Mouse (Mus musculus) stomach, embryonic 16.5 days (tissue): ENCODE data around the gene Ntrk2. TPM values are rescaled to one million over a fixed set of nuclear protein-coding genes. Genes with fewer than 3 reads are reported as not detected.
A peak's percentile ranks its signal among the peaks of the same experiment; 100 is the strongest.
"Not testable (repeated sequence)": the region's sequence is repeated elsewhere in the genome, so short reads cannot be mapped to it uniquely, and the experiment has no call there.

Experiments
- ATAC-seq: fragments of 200-750 bp; cut with Nextera tagmentation; 2 replicates; pipeline ENCODE4 v1.8.0; 2017; ENCODE audit warnings: moderate number of reproducible peaks, moderate TSS enrichment; ENCODE audit not compliant: insufficient read depth, low FRiP score
- H3K27ac ChIP-seq: fragments of 300-500 bp; sonication (generic); 2 replicates; pipeline ENCODE4 v1.5.1; 2014; ENCODE audit warnings: low read length
- H3K27me3 ChIP-seq: fragments of 300-500 bp; sonication (generic); 2 replicates; pipeline ENCODE4 v1.6.1; 2014; ENCODE audit warnings: low read length, control low read depth, mixed read lengths; ENCODE audit not compliant: control insufficient read depth, insufficient read depth
- H3K36me3 ChIP-seq: fragments of 300-500 bp; sonication (generic); 2 replicates; pipeline ENCODE4 v1.6.1; 2014; ENCODE audit warnings: low read length; ENCODE audit not compliant: control insufficient read depth, insufficient read depth
- H3K4me1 ChIP-seq: fragments of 300-500 bp; sonication (generic); 2 replicates; pipeline ENCODE4 v1.6.1; 2014; ENCODE audit warnings: low read length, control low read depth, mixed read lengths; ENCODE audit not compliant: control insufficient read depth, insufficient read depth
- H3K4me2 ChIP-seq: fragments of 300-500 bp; sonication (generic); 2 replicates; pipeline ENCODE4 v1.6.1; 2014; ENCODE audit warnings: low read depth, low read length, mixed read lengths
- H3K4me3 ChIP-seq: fragments of 300-500 bp; sonication (generic); replicated peaks from 2 replicates; pipeline ENCODE4 v1.5.1; 2014; ENCODE audit warnings: mild to moderate bottlenecking, low read length
- H3K9ac ChIP-seq: fragments of 300-500 bp; sonication (generic); 2 replicates; pipeline ENCODE4 v1.6.1; 2014; ENCODE audit warnings: low read length
- H3K9me3 ChIP-seq: fragments of 300-500 bp; sonication (generic); replicated peaks from 2 replicates; pipeline ENCODE4 v1.6.1; 2016; ENCODE audit warnings: low read length, control low read depth; ENCODE audit not compliant: control insufficient read depth
- WGBS: fragments of 180-500 bp; shearing (Covaris S2); extraction: QIAGEN DNeasy Blood & Tissue Kit; methylation state at CpG from one replicate; pipeline ENCODE4 v1.1.7; 2014; 5-methylcytosine and 5-hydroxymethylcytosine counted together
- polyA plus RNA-seq: library from polyadenylated mRNA; unstranded; fragments of >200 nt; fragmentation: Nextera tagmentation; extraction: Ambion mirVana; gene quantifications from 2 replicates; pipeline ENCODE4 v1.2.1, GENCODE M21; 2015

Gene Ntrk2
- polyA plus RNA-seq, 1 experiment from 2014 or later, result 8.0 TPM

GRCm38 (mm10) chr13:59054331-59054730, 248.0 kb downstream of the Ntrk2 start:
- H3K4me2 ChIP-seq, H3K36me3 ChIP-seq, H3K27me3 ChIP-seq, H3K27ac ChIP-seq, H3K4me1 ChIP-seq, H3K9ac ChIP-seq, H3K4me3 ChIP-seq, ATAC-seq, H3K9me3 ChIP-seq: not testable (repeated sequence)
- WGBS, result 68% methylated on average over 8 of the region's 8 CpGs

DNA sequence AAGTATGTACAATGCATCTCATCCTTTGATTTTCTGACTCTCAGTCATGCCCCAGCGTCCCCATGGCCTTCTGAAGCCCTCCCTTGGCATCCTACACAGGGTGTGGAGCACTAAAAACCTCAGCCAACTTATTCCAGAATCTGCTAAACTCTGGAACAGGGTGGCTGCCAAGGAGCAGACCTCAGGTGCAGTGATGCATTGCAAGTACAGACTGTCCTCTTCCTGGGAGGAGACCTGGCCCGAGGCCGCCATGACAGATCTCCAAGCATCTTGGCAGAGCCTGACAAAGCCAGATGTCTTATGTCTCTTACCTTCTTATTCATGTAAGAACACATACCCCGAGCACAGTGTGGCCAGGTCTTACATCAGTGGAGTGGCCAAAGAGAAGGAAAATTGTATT, 250.5 kb downstream of the Ntrk2 start:
- Histone ChIP-seq H3K4me2 (no peak overlapping the region), H3K9me3 (no peaks in the 10 kb centered on the region), H3K4me1 (no peaks in the 10 kb centered on the region), H3K27ac (no peak overlapping the region), H3K9ac (no peak overlapping the region), H3K36me3 (no peaks in the 10 kb centered on the region), H3K27me3 (no peaks in the 10 kb centered on the region), H3K4me3 (no peak overlapping the region)
- 77% methylated on average over 4 of the region's 4 CpGs for WGBS
- ATAC-seq, result no peak

- Histone ChIP-seq H3K9me3 (no peaks in the 10 kb centered on the region), H3K27me3 (no peaks in the 10 kb centered on the region), H3K4me3 (no peak overlapping the region), H3K9ac (no peak overlapping the region), H3K4me1 (no peaks in the 10 kb centered on the region), H3K27ac (no peak overlapping the region), H3K4me2 (no peak overlapping the region), H3K36me3 (no peaks in the 10 kb centered on the region)
- 69% methylated on average over 1 of the region's 1 CpGs for WGBS
- ATAC-seq, result no peak
Measured at GRCm38 (mm10) chr13:59057886-59058285, 251.5 kb downstream of the Ntrk2 start.

- H3K27ac ChIP-seq, result no peak overlapping the region
- WGBS, result 21% methylated on average over 7 of the region's 7 CpGs
- no peak overlapping the region for H3K4me3 ChIP-seq
- no peak for ATAC-seq
- H3K36me3 ChIP-seq, result no peaks in the 10 kb centered on the region
- H3K9ac ChIP-seq, result no peak overlapping the region
- H3K9me3 ChIP-seq, result no peaks in the 10 kb centered on the region
- H3K27me3 ChIP-seq, result no peaks in the 10 kb centered on the region
- no peak overlapping the region for H3K4me2 ChIP-seq
- no peaks in the 10 kb centered on the region for H3K4me1 ChIP-seq
Measured at GRCm38 (mm10) chr13:59059118-59059517, 252.7 kb downstream of the Ntrk2 start.

- no peaks in the 10 kb centered on the region for H3K4me1 ChIP-seq
- no peak overlapping the region for H3K9ac ChIP-seq
- no peaks in the 10 kb centered on the region for H3K27me3 ChIP-seq
- no peak overlapping the region for H3K4me2 ChIP-seq
- H3K36me3 ChIP-seq, result no peaks in the 10 kb centered on the region
- H3K27ac ChIP-seq, result no peak overlapping the region
- ATAC-seq, result no peak
- WGBS, result 81% methylated on average over 3 of the region's 3 CpGs
- no peaks in the 10 kb centered on the region for H3K9me3 ChIP-seq
- no peak overlapping the region for H3K4me3 ChIP-seq
Measured at GRCm38 (mm10) chr13:59065677-59066076, 259.3 kb downstream of the Ntrk2 start.

DNA sequence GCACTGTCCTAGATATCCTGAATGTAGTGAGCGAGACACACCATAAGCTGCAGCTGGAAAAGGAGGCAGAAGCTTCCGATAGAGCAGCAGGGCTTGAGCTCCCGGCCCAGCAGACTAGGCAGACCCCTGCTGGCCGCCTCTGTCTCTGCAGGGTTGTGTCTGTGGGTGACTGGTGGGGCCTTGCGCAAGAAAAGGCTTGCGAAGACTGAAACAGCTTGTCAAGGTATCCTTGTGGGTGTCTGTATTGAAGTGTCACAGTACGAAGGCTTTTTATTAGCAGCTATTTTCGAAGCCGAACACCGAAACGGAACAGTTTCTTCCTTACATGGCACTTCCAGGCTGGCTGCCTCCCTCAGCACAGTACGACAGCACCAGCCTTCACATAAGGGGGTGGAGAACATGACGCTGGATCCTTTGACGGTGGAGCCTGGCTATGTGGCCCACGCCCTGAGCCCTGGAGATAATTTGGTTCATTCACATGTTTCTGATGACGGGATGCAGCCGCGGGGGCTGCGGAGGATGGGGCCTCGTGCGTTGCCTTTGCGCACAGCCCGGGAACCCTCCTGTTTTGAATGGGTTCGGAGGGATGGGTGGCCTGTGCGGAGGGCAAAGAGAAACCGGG, 267.4 kb downstream of the Ntrk2 start:
- no peaks in the 10 kb centered on the region for H3K9me3 ChIP-seq
- WGBS, result 29% methylated on average over 26 of the region's 26 CpGs
- H3K4me1 ChIP-seq, result no peaks in the 10 kb centered on the region
- H3K4me3 ChIP-seq, result no peak overlapping the region; the same call in 1 of the 2 replicates
- peak overlapping the region; percentile 38 for H3K4me2 ChIP-seq
- H3K27ac ChIP-seq, result no peak overlapping the region
- H3K9ac ChIP-seq, result no peak overlapping the region
- no peaks in the 10 kb centered on the region for H3K36me3 ChIP-seq
- H3K27me3 ChIP-seq, result no peaks in the 10 kb centered on the region; the same call in 1 of the 2 replicates
- peak; percentile 77; the same call in 1 of the 2 replicates for ATAC-seq

DNA sequence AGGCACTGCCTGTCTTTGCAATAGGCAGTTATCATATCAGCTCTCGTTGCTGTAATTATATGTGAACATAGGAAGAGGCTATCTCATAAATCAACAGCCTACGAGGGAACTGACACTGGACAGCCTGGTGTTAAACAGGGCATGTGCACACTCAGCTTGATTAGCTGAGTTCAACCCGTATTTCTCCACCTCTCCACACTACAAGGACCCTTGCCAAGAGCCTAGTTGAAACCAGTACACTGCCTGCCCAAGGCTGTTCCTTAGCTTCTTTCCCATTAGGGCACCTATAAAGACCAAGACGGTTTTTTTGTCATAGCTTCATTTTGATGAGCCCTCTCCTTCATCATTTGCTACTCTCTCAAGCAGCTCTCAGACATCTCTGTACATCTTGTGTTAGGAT, 270.1 kb downstream of the Ntrk2 start:
- Histone ChIP-seq H3K27ac (no peak overlapping the region), H3K4me1 (no peaks in the 10 kb centered on the region), H3K4me3 (no peak overlapping the region), H3K4me2 (no peak overlapping the region), H3K9me3 (no peaks in the 10 kb centered on the region), H3K36me3 (no peaks in the 10 kb centered on the region), H3K27me3 (no peaks in the 10 kb centered on the region; the same call in 1 of the 2 replicates), H3K9ac (no peak overlapping the region)
- ATAC-seq, result no peak
- 43% methylated on average over 4 of the region's 4 CpGs for WGBS

- WGBS, result 57% methylated on average over 7 of the region's 7 CpGs
- H3K4me1 ChIP-seq, result no peaks in the 10 kb centered on the region
Measured at GRCm38 (mm10) chr13:59079761-59080461, 273.5 kb downstream of the Ntrk2 start.

DNA sequence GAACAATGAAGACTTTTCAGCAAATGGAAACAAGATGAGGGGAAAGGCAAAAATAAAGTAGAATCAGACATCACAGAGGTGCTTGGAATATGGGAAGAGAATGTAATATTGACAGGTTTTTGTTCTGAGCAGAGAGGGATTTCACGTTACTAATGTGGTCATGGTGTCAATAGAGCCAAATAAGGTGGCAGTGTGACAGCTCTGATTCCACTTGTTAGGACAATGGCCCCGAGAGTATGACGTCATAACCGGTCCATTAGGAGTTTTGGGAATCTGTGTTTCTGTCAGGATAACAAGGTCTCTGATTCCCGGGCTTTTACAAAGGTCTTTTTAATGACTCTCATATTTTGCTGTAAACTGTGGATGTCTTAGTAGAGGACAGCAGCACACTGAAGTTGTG, 274.1 kb downstream of the Ntrk2 start:
- no peak for ATAC-seq
- no peaks in the 10 kb centered on the region for H3K36me3 ChIP-seq
- no peak overlapping the region for H3K4me2 ChIP-seq
- H3K9ac ChIP-seq, result no peak overlapping the region
- 73% methylated on average over 5 of the region's 5 CpGs for WGBS
- no peaks in the 10 kb centered on the region for H3K4me1 ChIP-seq
- H3K9me3 ChIP-seq, result no peaks in the 10 kb centered on the region
- H3K27me3 ChIP-seq, result no peaks in the 10 kb centered on the region
- H3K27ac ChIP-seq, result no peak overlapping the region
- H3K4me3 ChIP-seq, result no peak overlapping the region

More at GRCm38 (mm10) chr13:59079761-59080461, 273.5 kb downstream of the Ntrk2 start:
- Histone ChIP-seq H3K9me3 (no peaks in the 10 kb centered on the region), H3K4me2 (no peak overlapping the region), H3K27me3 (no peaks in the 10 kb centered on the region), H3K4me3 (no peak overlapping the region), H3K36me3 (no peaks in the 10 kb centered on the region), H3K9ac (no peak overlapping the region), H3K27ac (no peak overlapping the region)
- ATAC-seq, result no peak
